Mouse (Mus musculus) embryo, embryonic 11.5 days (tissue): ENCODE measurements at regions not wholly inside any gene's neighbourhood (a gene's known extent, or its start where the extent isn't known, plus 50 kb on each side); places are given as distances from the start of the nearest gene placed in this dataset.

Experiments
- DNase-seq: peaks from one replicate; pipeline ENCODE4 v3.0.0-alpha.2; 2012; ENCODE audit warnings: low read depth, low spot score

- no peak for DNase-seq
Observed at GRCm38 (mm10) chr12:112376236-112376635, 113.0 kb upstream of the A530016L24Rik start.

GRCm38 (mm10) chr12:112376701-112377100, 112.5 kb upstream of the A530016L24Rik start:
- no peak for DNase-seq

- no peak for DNase-seq
Observed at GRCm38 (mm10) chr12:112378482-112379243, 110.6 kb upstream of the A530016L24Rik start.

GRCm38 (mm10) chr12:112387836-112388235, 101.4 kb upstream of the A530016L24Rik start:
- DNase-seq: no peak

GRCm38 (mm10) chr12:112395909-112396308, 93.3 kb upstream of the A530016L24Rik start:
- DNase-seq: no peak

GRCm38 (mm10) chr12:112403688-112404240, 85.5 kb upstream of the A530016L24Rik start:
- no peak for DNase-seq

GRCm38 (mm10) chr12:112404338-112404737, 84.9 kb upstream of the A530016L24Rik start:
- no peak for DNase-seq

- no peak for DNase-seq
Observed at GRCm38 (mm10) chr12:112405781-112406213, 83.5 kb upstream of the A530016L24Rik start.

- DNase-seq: no peak
Observed at GRCm38 (mm10) chr12:112411612-112412350, 77.5 kb upstream of the A530016L24Rik start.

GRCm38 (mm10) chr12:112412351-112412697, 76.9 kb upstream of the A530016L24Rik start:
- DNase-seq: no peak

- DNase-seq: no peak
Observed at GRCm38 (mm10) chr12:112415926-112416473, 73.2 kb upstream of the A530016L24Rik start.

- DNase-seq: no peak
Observed at GRCm38 (mm10) chr12:112416537-112416936, 72.7 kb upstream of the A530016L24Rik start.

- DNase-seq: no peak
Observed at GRCm38 (mm10) chr12:112418636-112419035, 70.6 kb upstream of the A530016L24Rik start.

- no peak for DNase-seq
Observed at GRCm38 (mm10) chr12:112422177-112422576, 67.1 kb upstream of the A530016L24Rik start.

GRCm38 (mm10) chr12:112424150-112424549, 65.1 kb upstream of the A530016L24Rik start:
- DNase-seq: no peak

- no peak for DNase-seq
Observed at GRCm38 (mm10) chr12:112426681-112427080, 62.6 kb upstream of the A530016L24Rik start.

GRCm38 (mm10) chr12:112430104-112430846, 59.0 kb upstream of the A530016L24Rik start:
- DNase-seq: no peak

- no peak for DNase-seq
Observed at GRCm38 (mm10) chr12:112433315-112433714, 55.9 kb upstream of the A530016L24Rik start.

GRCm38 (mm10) chr12:112434673-112435294, 54.5 kb upstream of the A530016L24Rik start:
- DNase-seq: no peak

- DNase-seq: no peak
Observed at GRCm38 (mm10) chr12:112435295-112436110, 53.7 kb upstream of the A530016L24Rik start.
